Mouse (Mus musculus) limb, embryonic 13.5 days (tissue): ENCODE results near the gene Pdzd2. TPM values are rescaled to one million over a fixed set of nuclear protein-coding genes. Genes with fewer than 3 reads are reported as not detected.

Source experiments
- ATAC-seq: fragments of 200-750 bp; cut with Nextera tagmentation; 2 replicates; pipeline ENCODE4 v1.8.0; 2017; ENCODE audit warnings: low read depth, moderate number of reproducible peaks, moderate TSS enrichment; ENCODE audit not compliant: low FRiP score
- H3K27ac ChIP-seq: fragments of 300-500 bp; sonication (generic); 2 replicates; pipeline ENCODE4 v1.5.1; 2015; ENCODE audit warnings: inconsistent platforms, mild to moderate bottlenecking, moderate library complexity
- H3K27me3 ChIP-seq: fragments of 300-500 bp; sonication (generic); 2 replicates; pipeline ENCODE4 v1.6.1; 2015; ENCODE audit warnings: mild to moderate bottlenecking, inconsistent platforms
- H3K36me3 ChIP-seq: fragments of 300-500 bp; sonication (generic); 2 replicates; pipeline ENCODE4 v1.6.1; 2015; ENCODE audit warnings: inconsistent platforms, mild to moderate bottlenecking, moderate library complexity
- H3K4me1 ChIP-seq: fragments of 300-500 bp; sonication (generic); 2 replicates; pipeline ENCODE4 v1.6.1; 2015; ENCODE audit warnings: inconsistent platforms
- H3K4me2 ChIP-seq: fragments of 300-500 bp; sonication (generic); replicated peaks from 2 replicates; pipeline ENCODE4 v1.6.1; 2015; ENCODE audit warnings: inconsistent platforms, mild to moderate bottlenecking, moderate library complexity
- H3K4me3 ChIP-seq: fragments of 300-500 bp; sonication (generic); 2 replicates; pipeline ENCODE4 v1.5.1; 2015; ENCODE audit warnings: moderate library complexity, mild to moderate bottlenecking, inconsistent platforms
- H3K9ac ChIP-seq: fragments of 300-500 bp; sonication (generic); 2 replicates; pipeline ENCODE4 v1.6.1; 2015; ENCODE audit warnings: mild to moderate bottlenecking, inconsistent platforms
- H3K9me3 ChIP-seq: fragments of 300-500 bp; sonication (generic); 2 replicates; pipeline ENCODE4 v1.6.1; 2016; ENCODE audit warnings: inconsistent platforms
- WGBS: fragments of 180-500 bp; shearing (Covaris S2); methylation state at CpG from one replicate; pipeline ENCODE4 v1.1.7; 2015; 5-methylcytosine and 5-hydroxymethylcytosine counted together
- polyA plus RNA-seq: library from polyadenylated mRNA; unstranded; fragments of >200 nt; fragmentation: Nextera tagmentation; extraction: Ambion mirVana; gene quantifications from 2 replicates; pipeline ENCODE4 v1.2.1, GENCODE M21; 2015

Gene Pdzd2
- polyA plus RNA-seq, 1 experiment from 2014 or later = 28.6 TPM

- no peak overlapping the region for H3K27ac ChIP-seq
- H3K9ac ChIP-seq = no peak overlapping the region
- peaks cover 46% of the 10 kb centered on the region for H3K4me1 ChIP-seq
- no peaks in the 10 kb centered on the region for H3K9me3 ChIP-seq
- WGBS = 69% methylated on average over 7 of the region's 7 CpGs
- H3K4me2 ChIP-seq = no peak overlapping the region
- no peak overlapping the region for H3K4me3 ChIP-seq
- no peaks in the 10 kb centered on the region for H3K36me3 ChIP-seq
- ATAC-seq = no peak
- no peaks in the 10 kb centered on the region for H3K27me3 ChIP-seq
Observed at GRCm38 (mm10) chr15:12431684-12432083, 308.0 kb downstream of the Pdzd2 start.

DNA sequence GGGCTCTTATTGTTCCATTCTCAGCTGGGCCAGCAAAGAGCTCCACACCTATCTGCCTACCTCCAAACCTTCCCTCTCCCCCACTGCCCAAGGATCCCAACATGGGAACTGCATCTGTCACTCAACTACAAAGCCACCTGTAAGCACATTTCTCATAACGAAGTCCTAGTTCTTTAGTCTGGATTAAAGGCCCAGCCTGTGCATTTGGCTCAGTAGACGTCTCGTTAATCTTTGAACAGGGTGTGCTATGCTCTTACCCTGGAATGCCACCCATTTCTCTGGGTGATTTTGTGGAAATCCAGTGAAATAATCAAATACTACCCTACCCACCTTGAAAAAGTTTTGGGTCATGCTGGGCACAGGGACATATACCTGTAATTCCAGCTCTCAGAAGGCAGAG is 308.5 kb downstream of the Pdzd2 start:
- ATAC-seq = no peak
- H3K4me3 ChIP-seq = no peak overlapping the region
- no peaks in the 10 kb centered on the region for H3K27me3 ChIP-seq
- H3K36me3 ChIP-seq = no peaks in the 10 kb centered on the region
- H3K4me2 ChIP-seq = no peak overlapping the region
- no peak overlapping the region for H3K9ac ChIP-seq
- 79% methylated on average over 3 of the region's 3 CpGs for WGBS
- H3K27ac ChIP-seq = no peak overlapping the region
- H3K4me1 ChIP-seq = peaks cover 41% of the 10 kb centered on the region
- H3K9me3 ChIP-seq = no peaks in the 10 kb centered on the region

DNA sequence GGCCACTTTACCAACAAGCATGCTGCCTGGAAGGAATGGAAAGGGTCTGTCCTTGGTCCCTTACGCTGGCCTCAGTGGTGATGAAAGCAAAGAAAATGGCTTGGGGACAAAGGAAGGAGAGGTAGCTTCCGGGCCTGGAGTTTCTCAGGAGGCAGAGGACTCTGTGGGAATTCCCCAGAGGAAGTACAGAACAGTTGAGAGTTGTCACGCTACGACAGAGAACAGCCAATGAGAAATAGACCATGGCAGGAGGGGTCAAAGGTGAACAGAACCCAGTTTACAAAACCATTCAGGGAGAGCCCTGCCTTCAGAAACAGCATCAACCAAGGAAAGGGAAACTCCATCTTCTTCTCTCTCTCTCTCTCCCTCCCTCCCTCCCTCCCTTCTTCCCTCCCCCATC is 309.1 kb downstream of the Pdzd2 start:
- Histone ChIP-seq H3K4me2 (no peak overlapping the region), H3K9me3 (no peaks in the 10 kb centered on the region), H3K4me1 (peaks cover 42% of the 10 kb centered on the region), H3K9ac (no peak overlapping the region), H3K27me3 (no peaks in the 10 kb centered on the region), H3K27ac (no peak overlapping the region), H3K4me3 (no peak overlapping the region), H3K36me3 (no peaks in the 10 kb centered on the region)
- WGBS = 67% methylated on average over 4 of the region's 4 CpGs
- no peak for ATAC-seq

DNA sequence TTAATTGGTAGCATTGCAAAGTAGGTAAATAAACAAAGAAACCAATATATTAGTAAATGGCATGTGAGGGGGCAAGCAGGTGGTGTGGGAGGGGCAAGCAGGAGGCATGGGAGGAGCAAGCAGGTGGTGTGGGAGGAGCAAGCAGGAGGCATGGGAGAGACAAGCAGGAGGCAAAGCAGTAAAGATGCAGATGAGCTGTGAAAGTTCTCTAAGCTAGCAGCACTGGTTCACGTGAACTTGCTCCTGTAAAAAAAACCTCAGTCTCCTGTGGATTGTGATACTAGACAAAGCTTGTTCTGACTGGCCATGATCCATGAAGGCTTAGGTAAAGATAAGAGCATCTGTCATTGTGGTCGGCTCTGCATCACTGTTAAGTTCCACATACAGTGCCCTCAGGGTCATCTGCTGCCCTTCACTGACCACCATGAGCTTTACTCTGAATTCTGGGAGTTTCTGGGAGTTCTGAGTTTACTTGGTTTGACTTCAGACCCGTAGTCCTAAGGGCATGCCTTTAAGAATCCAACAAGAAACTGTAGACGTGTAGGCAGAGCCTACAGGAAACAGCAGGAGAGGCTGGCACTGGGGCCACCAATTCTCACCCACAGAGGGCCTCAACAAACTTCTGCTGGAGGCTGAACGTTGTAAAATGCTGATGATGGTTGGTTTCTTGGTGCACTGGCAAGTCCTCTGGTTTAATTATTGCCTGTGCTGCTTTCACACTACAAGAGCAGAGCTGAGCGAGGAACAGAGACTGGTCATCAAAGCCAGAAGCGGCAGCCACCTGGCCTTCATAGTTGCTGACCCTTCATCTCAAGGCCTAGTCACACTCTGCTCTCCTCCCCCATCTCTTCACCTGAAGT is 309.9 kb downstream of the Pdzd2 start:
- no peak overlapping the region for H3K9ac ChIP-seq
- no peak overlapping the region for H3K27ac ChIP-seq
- H3K27me3 ChIP-seq = no peaks in the 10 kb centered on the region
- WGBS = 49% methylated on average over 7 of the region's 7 CpGs
- no peak overlapping the region for H3K4me3 ChIP-seq
- no peaks in the 10 kb centered on the region for H3K36me3 ChIP-seq
- no peak for ATAC-seq
- peaks cover 49% of the 10 kb centered on the region for H3K4me1 ChIP-seq
- no peaks in the 10 kb centered on the region for H3K9me3 ChIP-seq
- no peak overlapping the region for H3K4me2 ChIP-seq

DNA sequence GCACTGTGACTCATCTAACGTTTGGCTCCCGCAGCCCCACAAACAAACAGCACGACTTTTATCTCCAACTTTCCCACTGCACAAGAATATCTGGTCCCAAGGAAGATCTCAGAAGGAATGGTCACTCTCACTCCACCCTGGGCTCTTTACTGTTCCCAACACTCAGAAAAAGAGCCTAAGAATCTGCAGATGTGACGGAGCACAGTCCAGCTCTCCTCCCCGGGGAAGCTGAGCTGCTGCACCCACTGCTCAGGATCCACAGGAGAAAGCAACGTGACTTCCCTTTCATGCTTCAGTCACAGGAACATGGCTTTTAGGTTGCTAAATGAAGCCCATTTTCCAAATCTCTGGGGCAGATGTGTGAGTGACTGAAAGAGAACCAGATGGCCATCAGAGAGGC is 311.9 kb downstream of the Pdzd2 start:
- Histone ChIP-seq H3K4me3 (no peak overlapping the region), H3K27me3 (no peaks in the 10 kb centered on the region), H3K4me2 (no peak overlapping the region), H3K9ac (no peak overlapping the region), H3K4me1 (peaks cover 36% of the 10 kb centered on the region), H3K9me3 (no peaks in the 10 kb centered on the region), H3K27ac (no peak overlapping the region), H3K36me3 (no peaks in the 10 kb centered on the region)
- no peak for ATAC-seq
- 67% methylated on average over 6 of the region's 6 CpGs for WGBS

- Histone ChIP-seq H3K9me3 (no peaks in the 10 kb centered on the region), H3K27me3 (no peaks in the 10 kb centered on the region), H3K4me1 (peaks cover 33% of the 10 kb centered on the region), H3K4me2 (no peak overlapping the region), H3K4me3 (no peak overlapping the region), H3K27ac (no peak overlapping the region), H3K9ac (no peak overlapping the region), H3K36me3 (no peaks in the 10 kb centered on the region)
- 65% methylated on average over 6 of the region's 6 CpGs for WGBS
- no peak for ATAC-seq
Observed at GRCm38 (mm10) chr15:12426342-12426741, 313.4 kb downstream of the Pdzd2 start.

- H3K9ac ChIP-seq = no peak overlapping the region
- WGBS = 54% methylated on average over 13 of the region's 13 CpGs
- no peak overlapping the region for H3K4me3 ChIP-seq
- ATAC-seq = no peak
- H3K36me3 ChIP-seq = no peaks in the 10 kb centered on the region
- H3K9me3 ChIP-seq = no peaks in the 10 kb centered on the region
- no peaks in the 10 kb centered on the region for H3K27me3 ChIP-seq
- no peak overlapping the region for H3K27ac ChIP-seq
- H3K4me2 ChIP-seq = no peak overlapping the region
- H3K4me1 ChIP-seq = peaks cover 28% of the 10 kb centered on the region
Observed at GRCm38 (mm10) chr15:12425049-12425627, 314.6 kb downstream of the Pdzd2 start.

- no peaks in the 10 kb centered on the region for H3K36me3 ChIP-seq
- no peak overlapping the region for H3K9ac ChIP-seq
- H3K4me1 ChIP-seq = peaks cover 21% of the 10 kb centered on the region; the same call in 1 of the 2 replicates
- H3K9me3 ChIP-seq = no peaks in the 10 kb centered on the region
- H3K27ac ChIP-seq = no peak overlapping the region
- no peak for ATAC-seq
- H3K27me3 ChIP-seq = no peaks in the 10 kb centered on the region
- no peak overlapping the region for H3K4me2 ChIP-seq
- no peak overlapping the region for H3K4me3 ChIP-seq
- 82% methylated on average over 5 of the region's 5 CpGs for whole genome bisulfite sequencing
Observed at GRCm38 (mm10) chr15:12424187-12424586, 315.5 kb downstream of the Pdzd2 start.

DNA sequence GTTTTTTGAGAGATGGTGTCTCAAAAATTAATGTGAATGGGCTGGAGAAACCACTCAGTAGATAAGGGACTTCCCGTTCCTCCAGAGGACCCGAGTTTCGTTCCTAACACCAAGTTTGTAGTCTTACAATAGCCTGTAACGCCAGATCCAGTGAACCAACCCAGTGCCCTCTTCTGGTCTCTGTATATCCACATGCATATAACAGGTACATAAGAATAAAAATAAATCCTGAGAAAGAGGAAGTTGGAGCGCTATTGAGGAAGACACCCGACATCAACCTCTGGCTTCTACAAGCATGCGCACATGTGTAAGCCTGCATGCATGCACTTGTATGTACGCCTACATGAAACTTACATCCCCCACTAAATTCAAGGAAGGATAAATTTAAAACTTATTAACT is 318.8 kb downstream of the Pdzd2 start:
- no peak for ATAC-seq
- no peaks in the 10 kb centered on the region for H3K9me3 ChIP-seq
- peaks cover 11% of the 10 kb centered on the region; the same call in 1 of the 2 replicates for H3K4me1 ChIP-seq
- no peaks in the 10 kb centered on the region for H3K27me3 ChIP-seq
- H3K4me2 ChIP-seq = no peak overlapping the region
- no peak overlapping the region for H3K9ac ChIP-seq
- 93% methylated on average over 8 of the region's 8 CpGs for WGBS
- H3K4me3 ChIP-seq = no peak overlapping the region
- peaks cover 5% of the 10 kb centered on the region for H3K36me3 ChIP-seq
- H3K27ac ChIP-seq = no peak overlapping the region

DNA sequence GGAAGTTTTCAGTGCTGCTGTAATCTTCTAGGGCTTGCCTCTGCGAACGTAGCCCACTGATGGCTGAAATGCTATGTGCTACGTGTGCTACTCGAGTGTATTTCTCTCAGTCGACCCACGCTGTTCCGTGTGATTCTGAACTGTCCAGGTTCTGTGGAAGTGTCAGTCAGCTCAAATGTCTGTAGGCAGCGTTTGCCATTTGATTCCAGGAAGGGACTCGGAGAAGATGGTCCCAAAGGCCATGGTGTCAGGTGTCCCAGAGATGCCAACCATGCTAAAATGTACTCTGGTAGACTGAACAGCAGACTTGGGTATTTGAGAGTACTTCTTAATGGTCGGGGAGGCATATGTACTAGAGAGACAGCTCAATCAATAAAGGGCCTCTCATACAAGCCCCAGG is 319.3 kb downstream of the Pdzd2 start:
- Histone ChIP-seq H3K4me1 (peaks cover 6% of the 10 kb centered on the region; the same call in 1 of the 2 replicates), H3K4me2 (no peak overlapping the region), H3K27me3 (no peaks in the 10 kb centered on the region), H3K9me3 (no peaks in the 10 kb centered on the region), H3K4me3 (no peak overlapping the region), H3K27ac (no peak overlapping the region), H3K9ac (no peak overlapping the region), H3K36me3 (peaks cover 8% of the 10 kb centered on the region)
- ATAC-seq = no peak
- WGBS = 91% methylated on average over 10 of the region's 10 CpGs

- Histone ChIP-seq H3K9ac (no peak overlapping the region), H3K4me3 (no peak overlapping the region), H3K4me2 (no peak overlapping the region), H3K27ac (no peak overlapping the region), H3K4me1 (no peaks in the 10 kb centered on the region), H3K9me3 (no peaks in the 10 kb centered on the region), H3K36me3 (peaks cover 8% of the 10 kb centered on the region), H3K27me3 (no peaks in the 10 kb centered on the region)
- WGBS = 72% methylated on average over 7 of the region's 7 CpGs
- no peak for ATAC-seq
Observed at GRCm38 (mm10) chr15:12419446-12419845, 320.3 kb downstream of the Pdzd2 start.

- ATAC-seq = no peak
- Histone ChIP-seq H3K27me3 (no peaks in the 10 kb centered on the region), H3K4me2 (no peak overlapping the region), H3K27ac (no peak overlapping the region; the same call in 1 of the 2 replicates), H3K9me3 (no peaks in the 10 kb centered on the region), H3K4me3 (no peak overlapping the region), H3K9ac (no peak overlapping the region), H3K36me3 (peaks cover 8% of the 10 kb centered on the region), H3K4me1 (no peaks in the 10 kb centered on the region)
- WGBS = 85% methylated on average over 16 of the region's 16 CpGs
Observed at GRCm38 (mm10) chr15:12415536-12416200, 324.1 kb downstream of the Pdzd2 start.
